Mouse (Mus musculus): ENCODE measurements around the gene Atp6v0e. TPM values are rescaled to one million over a fixed set of nuclear protein-coding genes. Genes with fewer than 3 reads are reported as not detected.

Atp6v0e gene
- polyA plus RNA-seq, 1 experiment, result 2.3 TPM

GRCm38 (mm10) chr17:26701565-26701964 lies 38.5 kb downstream of the Atp6v0e start:
- peaks cover 69% of the 10 kb centered on the region for H3K36me3 ChIP-seq (ENCODE audit: control insufficient read depth)
- H3K27me3 ChIP-seq (ENCODE audit: control insufficient read depth), result no peaks in the 10 kb centered on the region
- H3K9me3 ChIP-seq (ENCODE audit: control insufficient read depth, low read length), result peaks cover 2% of the 10 kb centered on the region; the same call in 1 of the 2 replicates
- no peak overlapping the region for H3K4me3 ChIP-seq (replicated peaks)
- peaks cover 18% of the 10 kb centered on the region for H3K4me1 ChIP-seq (ENCODE audit: control insufficient read depth)
- TF ChIP-seq GATA1 (IDR thresholded peaks at IDR 0.05; ENCODE audit: low read length) (no peak), TAL1 (IDR thresholded peaks at IDR 0.05; ENCODE audit: low read length) (no peak)

DNA sequence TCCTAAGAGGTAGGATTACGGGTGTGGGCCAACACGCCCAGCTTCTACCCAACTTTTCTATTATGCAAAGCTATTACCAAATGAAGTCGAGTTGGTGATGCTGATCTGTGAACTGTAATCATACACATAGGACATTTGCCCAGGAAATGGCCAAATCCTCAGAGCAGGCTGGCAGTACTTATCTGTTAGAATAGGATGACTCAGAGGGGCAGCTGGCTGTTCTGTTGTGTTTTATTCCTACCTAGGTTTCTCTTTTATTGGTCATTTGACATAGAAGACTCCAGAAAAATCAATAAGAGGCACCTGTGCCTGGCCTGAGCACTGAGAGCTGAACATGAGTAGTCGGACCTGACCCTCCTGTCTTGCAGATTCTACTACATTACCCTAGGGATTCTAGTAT lies 39.6 kb downstream of the Atp6v0e start:
- Histone ChIP-seq H3K36me3 (ENCODE audit: control insufficient read depth) (peaks cover 59% of the 10 kb centered on the region), H3K27me3 (ENCODE audit: control insufficient read depth) (no peaks in the 10 kb centered on the region), H3K4me1 (ENCODE audit: control insufficient read depth) (peaks cover 28% of the 10 kb centered on the region), H3K4me3 (replicated peaks) (no peak overlapping the region), H3K9me3 (ENCODE audit: control insufficient read depth, low read length) (peaks cover 2% of the 10 kb centered on the region; the same call in 1 of the 2 replicates)
- TF ChIP-seq TAL1 (IDR thresholded peaks at IDR 0.05; ENCODE audit: low read length) (no peak), GATA1 (IDR thresholded peaks at IDR 0.05; ENCODE audit: low read length) (no peak)

DNA sequence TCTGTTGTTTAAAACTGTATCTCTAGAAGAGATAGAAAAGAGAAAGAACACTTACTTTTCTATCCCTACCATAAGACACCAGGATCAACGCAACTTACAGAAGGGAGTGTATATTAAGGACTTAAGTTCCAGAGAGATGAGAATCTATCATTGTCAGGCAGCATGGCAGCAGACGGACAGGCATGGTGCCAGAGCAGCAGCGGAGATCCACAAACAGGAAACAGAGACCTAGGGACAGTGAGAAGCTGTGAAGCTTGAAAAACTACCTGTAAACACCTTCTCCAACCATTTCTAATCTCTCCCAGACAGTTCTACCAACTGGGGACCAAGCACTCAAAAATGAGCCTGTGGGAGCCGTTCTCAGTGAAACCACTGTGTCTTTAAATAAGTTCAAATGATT lies 40.6 kb downstream of the Atp6v0e start:
- Histone ChIP-seq H3K4me3 (replicated peaks) (no peak overlapping the region), H3K36me3 (ENCODE audit: control insufficient read depth) (peaks cover 48% of the 10 kb centered on the region), H3K4me1 (ENCODE audit: control insufficient read depth) (peaks cover 37% of the 10 kb centered on the region), H3K9me3 (ENCODE audit: control insufficient read depth, low read length) (peaks cover 2% of the 10 kb centered on the region; the same call in 1 of the 2 replicates), H3K27me3 (ENCODE audit: control insufficient read depth) (no peaks in the 10 kb centered on the region)
- TF ChIP-seq GATA1 (IDR thresholded peaks at IDR 0.05; ENCODE audit: low read length), result no peak
- no peak for TF ChIP-seq TAL1 (IDR thresholded peaks at IDR 0.05; ENCODE audit: low read length)

- no peaks in the 10 kb centered on the region for H3K27me3 ChIP-seq (ENCODE audit: control insufficient read depth)
- H3K36me3 ChIP-seq (ENCODE audit: control insufficient read depth), result peaks cover 29% of the 10 kb centered on the region
- H3K4me1 ChIP-seq (ENCODE audit: control insufficient read depth), result peaks cover 57% of the 10 kb centered on the region
- H3K9me3 ChIP-seq (ENCODE audit: control insufficient read depth, low read length), result peaks cover 2% of the 10 kb centered on the region; the same call in 1 of the 2 replicates
- H3K4me3 ChIP-seq (replicated peaks), result no peak overlapping the region
- TF ChIP-seq GATA1 (IDR thresholded peaks at IDR 0.05; ENCODE audit: low read length) (no peak), TAL1 (IDR thresholded peaks at IDR 0.05; ENCODE audit: low read length) (no peak)
Observed at GRCm38 (mm10) chr17:26705463-26706359, 42.7 kb downstream of the Atp6v0e start.

- TF ChIP-seq GATA1 (IDR thresholded peaks at IDR 0.05; ENCODE audit: low read length), result no peak
- no peak for TF ChIP-seq TAL1 (IDR thresholded peaks at IDR 0.05; ENCODE audit: low read length)
- Histone ChIP-seq H3K4me3 (replicated peaks) (no peak overlapping the region), H3K4me1 (ENCODE audit: control insufficient read depth) (peaks cover 65% of the 10 kb centered on the region), H3K27me3 (ENCODE audit: control insufficient read depth) (no peaks in the 10 kb centered on the region), H3K36me3 (ENCODE audit: control insufficient read depth) (peaks cover 16% of the 10 kb centered on the region), H3K9me3 (ENCODE audit: control insufficient read depth, low read length) (peaks cover 2% of the 10 kb centered on the region; the same call in 1 of the 2 replicates)
Observed at GRCm38 (mm10) chr17:26707066-26707465, 44.0 kb downstream of the Atp6v0e start.

GRCm38 (mm10) chr17:26708499-26708898 lies 45.5 kb downstream of the Atp6v0e start:
- TF ChIP-seq TAL1 (IDR thresholded peaks at IDR 0.05; ENCODE audit: low read length) (no peak), GATA1 (IDR thresholded peaks at IDR 0.05; ENCODE audit: low read length) (no peak)
- Histone ChIP-seq H3K9me3 (ENCODE audit: control insufficient read depth, low read length) (peaks cover 2% of the 10 kb centered on the region; the same call in 1 of the 2 replicates), H3K27me3 (ENCODE audit: control insufficient read depth) (no peaks in the 10 kb centered on the region), H3K4me1 (ENCODE audit: control insufficient read depth) (peaks cover 66% of the 10 kb centered on the region), H3K4me3 (replicated peaks) (no peak overlapping the region), H3K36me3 (ENCODE audit: control insufficient read depth) (peaks cover 7% of the 10 kb centered on the region)

GRCm38 (mm10) chr17:26708993-26709590 lies 46.1 kb downstream of the Atp6v0e start:
- Histone ChIP-seq H3K36me3 (ENCODE audit: control insufficient read depth) (peaks cover 4% of the 10 kb centered on the region), H3K27me3 (ENCODE audit: control insufficient read depth) (no peaks in the 10 kb centered on the region), H3K4me1 (ENCODE audit: control insufficient read depth) (peaks cover 69% of the 10 kb centered on the region), H3K4me3 (replicated peaks) (no peak overlapping the region), H3K9me3 (ENCODE audit: control insufficient read depth, low read length) (peaks cover 2% of the 10 kb centered on the region; the same call in 1 of the 2 replicates)
- no peak for TF ChIP-seq GATA1 (IDR thresholded peaks at IDR 0.05; ENCODE audit: low read length)

DNA sequence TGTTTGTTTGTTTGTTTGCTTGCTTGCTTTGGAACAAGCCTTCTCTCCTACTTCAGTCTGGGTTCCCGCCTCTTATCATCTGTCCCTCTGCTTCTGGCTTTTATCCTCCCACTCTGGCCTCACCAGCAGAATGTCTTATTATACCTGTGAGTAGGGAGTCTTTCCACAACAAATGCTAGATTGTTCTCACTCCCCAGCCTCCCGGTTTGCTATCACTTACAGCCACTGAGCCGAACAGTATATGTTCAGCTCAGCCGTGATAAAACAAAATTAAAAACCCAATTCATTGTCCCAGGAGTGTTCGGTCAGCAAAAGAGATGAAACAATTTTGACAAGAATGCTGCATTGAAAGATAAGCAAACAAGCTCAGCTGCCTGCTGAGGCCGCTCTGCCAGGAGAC lies 47.0 kb downstream of the Atp6v0e start:
- TF ChIP-seq GATA1 (IDR thresholded peaks at IDR 0.05; ENCODE audit: low read length), result no peak
- no peak for TF ChIP-seq TAL1 (IDR thresholded peaks at IDR 0.05; ENCODE audit: low read length)
- Histone ChIP-seq H3K36me3 (ENCODE audit: control insufficient read depth) (no peaks in the 10 kb centered on the region), H3K9me3 (ENCODE audit: control insufficient read depth, low read length) (no peaks in the 10 kb centered on the region), H3K4me3 (replicated peaks) (peak overlapping the region; percentile 31), H3K27me3 (ENCODE audit: control insufficient read depth) (no peaks in the 10 kb centered on the region), H3K4me1 (ENCODE audit: control insufficient read depth) (peaks cover 79% of the 10 kb centered on the region)

- TF ChIP-seq GATA1 (IDR thresholded peaks at IDR 0.05; ENCODE audit: low read length) (no peak), TAL1 (IDR thresholded peaks at IDR 0.05; ENCODE audit: low read length) (no peak)
Observed at GRCm38 (mm10) chr17:26715271-26715758, 52.3 kb downstream of the Atp6v0e start, which contains the start of gene Crebrf. Crebrf (plus strand) TSS chr17:26715650.

More at GRCm38 (mm10) chr17:26715271-26715758, 52.3 kb downstream of the Atp6v0e start, which contains the start of gene Crebrf:
- Histone ChIP-seq H3K27me3 (ENCODE audit: control insufficient read depth) (no peaks in the 10 kb centered on the region), H3K36me3 (ENCODE audit: control insufficient read depth) (peaks cover 2% of the 10 kb centered on the region), H3K9me3 (ENCODE audit: control insufficient read depth, low read length) (no peaks in the 10 kb centered on the region), H3K4me3 (replicated peaks) (peak within 1 kb of the TSS; percentile 95), H3K4me1 (ENCODE audit: control insufficient read depth) (peaks cover 58% of the 10 kb centered on the region)

Measured in erythroblast, embryonic 14.5 days (primary cell).